Mouse (Mus musculus) heart, adult 2 months (tissue): ENCODE measurements at regions not wholly inside any gene's neighbourhood (a gene's known extent, or its start where the extent isn't known, plus 50 kb on each side); places are given as distances from the start of the nearest gene placed in this dataset.
A peak's percentile ranks its signal among the peaks of the same experiment; 100 is the strongest.

Source experiments
- DNase-seq, 2 experiments: peaks; one replicate each; pipeline ENCODE4 v3.0.0; 2021
- H3K27ac ChIP-seq: fragments of 200-600 bp; 2 replicates; pipeline ENCODE4 v1.8.1; 2022
- H3K27me3 ChIP-seq: fragments of 200-500 bp; 2 replicates; pipeline ENCODE4 v1.6.1; 2012; ENCODE audit warnings: mild to moderate bottlenecking, low read length, inconsistent platforms, mixed read lengths; ENCODE audit not compliant: control insufficient read depth, insufficient read depth
- H3K36me3 ChIP-seq: fragments of 200-500 bp; 2 replicates; pipeline ENCODE4 v1.6.1; 2012; ENCODE audit warnings: low read length, inconsistent platforms; ENCODE audit not compliant: control insufficient read depth, insufficient read depth
- H3K4me1 ChIP-seq: fragments of 200-500 bp; 2 replicates; pipeline ENCODE4 v1.6.1; 2011; ENCODE audit warnings: low read length; ENCODE audit not compliant: control insufficient read depth, insufficient read depth
- H3K4me3 ChIP-seq: fragments of 200-600 bp; 2 replicates; pipeline ENCODE4 v1.8.1; 2022
- H3K79me2 ChIP-seq: fragments of 200-500 bp; replicated peaks from 2 replicates; pipeline ENCODE4 v1.6.1; 2012; ENCODE audit warnings: mild to moderate bottlenecking, inconsistent platforms, low read length, moderate library complexity, mixed read lengths; ENCODE audit not compliant: control insufficient read depth, insufficient read depth
- H3K9ac ChIP-seq: fragments of 200-500 bp; 2 replicates; pipeline ENCODE4 v1.6.1; 2012; ENCODE audit warnings: low read depth, mild to moderate bottlenecking, control low read depth, inconsistent platforms, low read length, mixed read lengths
- CTCF ChIP-seq: fragments of 200-600 bp; IDR thresholded peaks from 2 replicates; pipeline ENCODE4 v1.8.1; 2022; ENCODE audit warnings: antibody characterized with exemption, mild to moderate bottlenecking, moderate library complexity
- EP300 ChIP-seq: fragments of 200-500 bp; IDR thresholded peaks from 2 replicates; pipeline ENCODE4 v1.6.1; 2011; ENCODE audit warnings: low read depth, low read length, control low read depth; ENCODE audit not compliant: insufficient read depth
- POLR2A ChIP-seq: fragments of 200-500 bp; IDR thresholded peaks from 2 replicates; pipeline ENCODE4 v1.6.1; 2011; ENCODE audit warnings: mild to moderate bottlenecking, low read depth, low read length, control low read depth; ENCODE audit not compliant: insufficient read depth
- WGBS: fragments of 180-500 bp; shearing (Covaris S2); methylation state at CpG from one replicate; pipeline ENCODE4 v1.1.7; 2018; 5-methylcytosine and 5-hydroxymethylcytosine counted together
- intact Hi-C: fragments of 180-260 bp; cut with DNase I; formaldehyde crosslinking; loops from one replicate; pipeline ENCODE4 v1.15.1; 2025

GRCm38 (mm10) chr13:44285881-44286280 lies 443.4 kb upstream of the Jarid2 start:
- no peak overlapping the region for H3K4me3 ChIP-seq
- TF ChIP-seq EP300 (no peak), CTCF (no peak), POLR2A (no peak)
- no peak for DNase-seq
- H3K27me3 ChIP-seq = no peaks in the 10 kb centered on the region
- H3K36me3 ChIP-seq = no peaks in the 10 kb centered on the region
- no peaks in the 10 kb centered on the region for H3K4me1 ChIP-seq
- H3K27ac ChIP-seq = no peak overlapping the region
- H3K9ac ChIP-seq = no peak overlapping the region
- H3K79me2 ChIP-seq = no peaks in the 10 kb centered on the region
- WGBS = 97% methylated on average over 1 of the region's 1 CpGs
- intact Hi-C loops = no loop called here

- no peaks in the 10 kb centered on the region for H3K27me3 ChIP-seq
- no peaks in the 10 kb centered on the region for H3K79me2 ChIP-seq
- no peak overlapping the region for H3K27ac ChIP-seq
- TF ChIP-seq EP300 (no peak), CTCF (peak; percentile 68), POLR2A (no peak)
- H3K36me3 ChIP-seq = no peaks in the 10 kb centered on the region
- H3K9ac ChIP-seq = no peak overlapping the region
- peaks cover 16% of the 10 kb centered on the region for H3K4me1 ChIP-seq
- no peak for DNase-seq
- H3K4me3 ChIP-seq = no peak overlapping the region
- intact Hi-C loops = no loop called here
- 99% methylated on average over 2 of the region's 2 CpGs for WGBS
Observed at GRCm38 (mm10) chr13:44290199-44290598, 439.1 kb upstream of the Jarid2 start.

GRCm38 (mm10) chr13:44292476-44293056 lies 436.7 kb upstream of the Jarid2 start:
- Histone ChIP-seq H3K4me3 (no peak overlapping the region), H3K27me3 (no peaks in the 10 kb centered on the region), H3K36me3 (no peaks in the 10 kb centered on the region), H3K9ac (no peak overlapping the region), H3K79me2 (no peaks in the 10 kb centered on the region), H3K27ac (peak overlapping the region; percentile 54), H3K4me1 (peaks cover 16% of the 10 kb centered on the region)
- WGBS = 41% methylated on average over 6 of the region's 6 CpGs
- TF ChIP-seq CTCF (no peak), POLR2A (no peak), EP300 (no peak)
- DNase-seq = no peak
- intact Hi-C loops = no loop called here

GRCm38 (mm10) chr13:44293736-44294416 lies 435.4 kb upstream of the Jarid2 start:
- intact Hi-C loops = no loop called here
- Histone ChIP-seq H3K79me2 (no peaks in the 10 kb centered on the region), H3K9ac (no peak overlapping the region), H3K36me3 (no peaks in the 10 kb centered on the region), H3K27me3 (no peaks in the 10 kb centered on the region), H3K4me1 (peaks cover 16% of the 10 kb centered on the region), H3K4me3 (no peak overlapping the region), H3K27ac (peak overlapping the region; percentile 4; the same call in 1 of the 2 replicates)
- TF ChIP-seq CTCF (no peak), EP300 (0 out of 2 replicates have a peak, but pooled peaks have one; percentile 51), POLR2A (no peak)
- peak; percentile 64 to 80 for DNase-seq
- WGBS = 57% methylated on average over 15 of the region's 15 CpGs

- H3K36me3 ChIP-seq = no peaks in the 10 kb centered on the region
- H3K4me1 ChIP-seq = peaks cover 18% of the 10 kb centered on the region
- no peak overlapping the region for H3K9ac ChIP-seq
- TF ChIP-seq EP300 (no peak), POLR2A (no peak)
- no peak for DNase-seq
- H3K79me2 ChIP-seq = no peaks in the 10 kb centered on the region
- no peaks in the 10 kb centered on the region for H3K27me3 ChIP-seq
- intact Hi-C loops = no loop called here
- no peak overlapping the region; the same call in 1 of the 2 replicates for H3K27ac ChIP-seq
- no peak overlapping the region for H3K4me3 ChIP-seq
- 89% methylated on average over 10 of the region's 10 CpGs for WGBS
Observed at GRCm38 (mm10) chr13:44295621-44296020, 433.7 kb upstream of the Jarid2 start.

GRCm38 (mm10) chr13:44300611-44301010 lies 428.7 kb upstream of the Jarid2 start:
- H3K4me1 ChIP-seq = peaks cover 3% of the 10 kb centered on the region; the same call in 1 of the 2 replicates
- no peaks in the 10 kb centered on the region for H3K36me3 ChIP-seq
- H3K4me3 ChIP-seq = no peak overlapping the region
- no peak overlapping the region for H3K27ac ChIP-seq
- H3K9ac ChIP-seq = no peak overlapping the region
- H3K27me3 ChIP-seq = no peaks in the 10 kb centered on the region
- intact Hi-C loops = loop anchor here (5.0 to 10.0 kb wide), 2 partner anchors 63 to 434 kb away; no protein-coding TSS in a partner anchor
- no peaks in the 10 kb centered on the region for H3K79me2 ChIP-seq
- no peak for DNase-seq
- no peak for TF ChIP-seq POLR2A
- TF ChIP-seq EP300 = 0 out of 2 replicates have a peak, but pooled peaks have one; percentile 15
- WGBS = 65% methylated on average over 10 of the region's 10 CpGs
